Mouse (Mus musculus) ES-E14 (cell line): ENCODE measurements at regions not wholly inside any gene's neighbourhood (a gene's known extent, or its start where the extent isn't known, plus 50 kb on each side); places are given as distances from the start of the nearest gene placed in this dataset.

Experiments used
- DNase-seq: peaks from one replicate; pipeline ENCODE4 v3.0.0-alpha.2; 2013; ENCODE audit warnings: low read depth, low spot score
- H3K27ac ChIP-seq: 2 replicates; pipeline ENCODE4 v1.5.1; 2012; ENCODE audit warnings: low read depth, mild to moderate bottlenecking, low read length, moderate library complexity, mixed read lengths; ENCODE audit not compliant: poor library complexity, insufficient read depth, severe bottlenecking
- H3K36me3 ChIP-seq: 2 replicates; pipeline ENCODE4 v1.6.1; 2012; ENCODE audit warnings: mild to moderate bottlenecking, low read length, moderate library complexity, mixed read lengths; ENCODE audit not compliant: control insufficient read depth, poor library complexity, insufficient read depth, severe bottlenecking
- H3K4me1 ChIP-seq, 2 experiments: fragments of 150-350 bp in 1 of 2; sonication (generic) in 1 of 2; 2 replicates each; pipeline ENCODE4 v1.6.1; 2012; ENCODE audit warnings: low read length in 2 of 2, mild to moderate bottlenecking in 1 of 2, mixed read lengths in 1 of 2; ENCODE audit not compliant: control insufficient read depth in 2 of 2, insufficient read depth in 2 of 2, poor library complexity in 1 of 2
- H3K4me3 ChIP-seq, 2 experiments: fragments of 150-350 bp in 1 of 2; sonication (generic) in 1 of 2; 2 replicates each; pipeline ENCODE4 v1.5.1; 2012; ENCODE audit warnings: low read length in 2 of 2, low read depth in 1 of 2, mild to moderate bottlenecking in 1 of 2, mixed read lengths in 1 of 2; ENCODE audit not compliant: insufficient read depth in 1 of 2, poor library complexity in 1 of 2, severe bottlenecking in 1 of 2
- H3K9ac ChIP-seq: 2 replicates; pipeline ENCODE4 v1.6.1; 2012; ENCODE audit warnings: low read depth, mild to moderate bottlenecking, low read length, mixed read lengths; ENCODE audit not compliant: poor library complexity, insufficient read depth, severe bottlenecking
- H3K9me3 ChIP-seq: fragments of 150-350 bp; sonication (generic); 2 replicates; pipeline ENCODE4 v1.6.1; 2012; ENCODE audit warnings: low read depth, mild to moderate bottlenecking, low read length; ENCODE audit not compliant: control insufficient read depth, insufficient read depth
- CHD2 ChIP-seq: IDR thresholded peaks from 2 replicates; pipeline ENCODE4 v1.6.1; 2014; ENCODE audit warnings: mild to moderate bottlenecking, low read depth, low read length, inconsistent platforms
- HCFC1 ChIP-seq: IDR thresholded peaks from 2 replicates; pipeline ENCODE4 v1.6.1; 2012; ENCODE audit warnings: low read length, inconsistent platforms, borderline replicate concordance; ENCODE audit not compliant: insufficient read depth
- MAFK ChIP-seq: IDR thresholded peaks from 2 replicates; pipeline ENCODE4 v1.6.1; 2014; ENCODE audit warnings: mild to moderate bottlenecking, low read depth, low read length, inconsistent platforms; ENCODE audit not compliant: insufficient read depth
- ZC3H11A ChIP-seq: IDR thresholded peaks from 2 replicates; pipeline ENCODE4 v1.6.1; 2012; ENCODE audit warnings: low read depth, mild to moderate bottlenecking, inconsistent platforms, low read length, borderline replicate concordance
- ZNF384 ChIP-seq: IDR thresholded peaks from 2 replicates; pipeline ENCODE4 v1.6.1; 2012; ENCODE audit warnings: low read depth, low read length, inconsistent platforms
- in situ Hi-C, 2 experiments: fragments of 600-800 bp; cut with MboI; formaldehyde crosslinking; loops; one replicate each; pipeline ENCODE4 v1.15.1; 2025; ENCODE audit warnings: low sequenced_read_pairs in 2 of 2, inconsistent platforms in 1 of 2; ENCODE audit not compliant: unreplicated experiment in 2 of 2

- no peak overlapping the region for H3K4me3 ChIP-seq
- no peak overlapping the region for H3K9ac ChIP-seq
- H3K36me3 ChIP-seq, result no peaks in the 10 kb centered on the region
- TF ChIP-seq HCFC1 (no peak), ZC3H11A (no peak), ZNF384 (no peak), MAFK (no peak), CHD2 (no peak)
- H3K4me1 ChIP-seq, result no peaks in the 10 kb centered on the region
- H3K9me3 ChIP-seq, result no peaks in the 10 kb centered on the region
- DNase-seq, result no peak
- H3K27ac ChIP-seq, result no peak overlapping the region
- in situ Hi-C loops, result no loop called here
These were observed 453.8 kb downstream of the Tmem132b start for GRCm38 (mm10) chr5:125985356-125985755.

GRCm38 (mm10) chr5:125997173-125997572 is 465.6 kb downstream of the Tmem132b start:
- Histone ChIP-seq H3K27ac (no peak overlapping the region), H3K36me3 (no peaks in the 10 kb centered on the region), H3K4me1 (no peaks in the 10 kb centered on the region), H3K4me3 (no peak overlapping the region), H3K9me3 (no peaks in the 10 kb centered on the region), H3K9ac (no peak overlapping the region)
- in situ Hi-C loops, result no loop called here
- no peak for DNase-seq
- no peak for TF ChIP-seq CHD2
- no peak for TF ChIP-seq HCFC1
- TF ChIP-seq ZC3H11A, result no peak
- no peak for TF ChIP-seq ZNF384
- no peak for TF ChIP-seq MAFK

GRCm38 (mm10) chr5:126007871-126008270 is 476.3 kb downstream of the Tmem132b start:
- in situ Hi-C loops, result no loop called here
- Histone ChIP-seq H3K27ac (no peak overlapping the region), H3K9me3 (no peaks in the 10 kb centered on the region), H3K4me3 (no peak overlapping the region), H3K9ac (no peak overlapping the region), H3K4me1 (no peaks in the 10 kb centered on the region), H3K36me3 (no peaks in the 10 kb centered on the region)
- TF ChIP-seq ZNF384, result no peak
- no peak for TF ChIP-seq MAFK
- TF ChIP-seq CHD2, result no peak
- no peak for TF ChIP-seq HCFC1
- no peak for TF ChIP-seq ZC3H11A
- no peak for DNase-seq

GRCm38 (mm10) chr5:126008321-126008720 is 476.7 kb downstream of the Tmem132b start:
- in situ Hi-C loops, result no loop called here
- TF ChIP-seq HCFC1, result no peak
- no peak for TF ChIP-seq ZNF384
- TF ChIP-seq ZC3H11A, result no peak
- TF ChIP-seq MAFK, result no peak
- no peak for TF ChIP-seq CHD2
- no peaks in the 10 kb centered on the region for H3K4me1 ChIP-seq
- no peaks in the 10 kb centered on the region for H3K36me3 ChIP-seq
- no peak overlapping the region for H3K4me3 ChIP-seq
- DNase-seq, result no peak
- no peaks in the 10 kb centered on the region for H3K9me3 ChIP-seq
- no peak overlapping the region for H3K9ac ChIP-seq
- H3K27ac ChIP-seq, result no peak overlapping the region

GRCm38 (mm10) chr5:126019781-126020180 is 488.2 kb downstream of the Tmem132b start:
- DNase-seq, result no peak

More at GRCm38 (mm10) chr5:126019781-126020180, 488.2 kb downstream of the Tmem132b start:
- Histone ChIP-seq H3K36me3 (no peaks in the 10 kb centered on the region), H3K4me1 (no peaks in the 10 kb centered on the region), H3K4me3 (no peak overlapping the region), H3K9me3 (no peaks in the 10 kb centered on the region), H3K9ac (no peak overlapping the region), H3K27ac (no peak overlapping the region)
- in situ Hi-C loops, result no loop called here
- no peak for TF ChIP-seq ZNF384
- TF ChIP-seq MAFK, result no peak
- no peak for TF ChIP-seq CHD2
- TF ChIP-seq HCFC1, result no peak
- TF ChIP-seq ZC3H11A, result no peak
